Mouse (Mus musculus) neural tube, embryonic 12.5 days (tissue): ENCODE results near the gene Atg16l2. TPM values are rescaled to one million over a fixed set of nuclear protein-coding genes. Genes with fewer than 3 reads are reported as not detected.

Experiments used
- ATAC-seq: fragments of 200-750 bp; cut with Nextera tagmentation; 2 replicates; pipeline ENCODE4 v1.8.0; 2017; ENCODE audit warnings: low read depth, mild to moderate bottlenecking, moderate TSS enrichment, moderate library complexity; ENCODE audit not compliant: low FRiP score
- H3K27ac ChIP-seq: fragments of 300-500 bp; sonication (generic); 2 replicates; pipeline ENCODE4 v1.5.1; 2016
- H3K27me3 ChIP-seq: fragments of 300-500 bp; sonication (generic); replicated peaks from 2 replicates; pipeline ENCODE4 v1.6.1; 2016; ENCODE audit warnings: mild to moderate bottlenecking
- H3K36me3 ChIP-seq: fragments of 300-500 bp; sonication (generic); 2 replicates; pipeline ENCODE4 v1.6.1; 2016; ENCODE audit warnings: mild to moderate bottlenecking
- H3K4me1 ChIP-seq: fragments of 300-500 bp; sonication (generic); 2 replicates; pipeline ENCODE4 v1.6.1; 2016
- H3K4me2 ChIP-seq: fragments of 300-500 bp; sonication (generic); replicated peaks from 2 replicates; pipeline ENCODE4 v1.6.1; 2016; ENCODE audit warnings: mild to moderate bottlenecking
- H3K4me3 ChIP-seq: fragments of 300-500 bp; sonication (generic); 2 replicates; pipeline ENCODE4 v1.5.1; 2016
- H3K9ac ChIP-seq: fragments of 300-500 bp; sonication (generic); 2 replicates; pipeline ENCODE4 v1.6.1; 2016; ENCODE audit warnings: mild to moderate bottlenecking
- H3K9me3 ChIP-seq: fragments of 300-500 bp; sonication (generic); 2 replicates; pipeline ENCODE4 v1.6.1; 2016; ENCODE audit warnings: mild to moderate bottlenecking
- WGBS: fragments of 180-500 bp; shearing (Covaris S2); methylation state at CpG from one replicate; pipeline ENCODE4 v1.1.7; 2016; 5-methylcytosine and 5-hydroxymethylcytosine counted together
- polyA plus RNA-seq: library from polyadenylated mRNA; unstranded; fragments of >200 nt; fragmentation: Nextera tagmentation; extraction: Ambion mirVana; gene quantifications from 2 replicates; pipeline ENCODE4 v1.2.1, GENCODE M21; 2016

Gene Atg16l2
- polyA plus RNA-seq, 1 experiment from 2014 or later: 17.8 TPM

DNA sequence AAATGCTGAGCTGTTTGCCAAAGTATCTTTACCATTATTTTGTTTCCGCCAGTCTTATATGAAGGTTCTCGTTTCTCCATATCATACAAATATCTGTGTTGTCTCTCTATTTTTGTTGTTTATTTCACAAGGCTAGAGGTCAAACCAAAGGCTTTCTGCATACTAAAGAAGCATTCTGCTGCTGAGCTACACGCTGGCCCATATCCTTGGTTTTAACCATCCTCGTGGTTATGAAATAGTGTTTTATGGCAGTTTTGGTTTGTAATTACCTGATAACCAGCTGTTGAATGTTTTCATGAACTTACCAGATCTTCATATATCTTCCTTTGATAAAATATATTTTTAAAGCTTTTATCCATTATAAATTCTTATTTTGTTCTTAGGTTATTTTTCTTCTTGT is 53.3 kb downstream of the Atg16l2 start:
- Histone ChIP-seq H3K9me3 (no peaks in the 10 kb centered on the region), H3K4me1 (no peaks in the 10 kb centered on the region), H3K36me3 (peaks cover 23% of the 10 kb centered on the region), H3K4me3 (no peak overlapping the region), H3K27ac (no peak overlapping the region), H3K27me3 (no peaks in the 10 kb centered on the region), H3K9ac (no peak overlapping the region), H3K4me2 (no peak overlapping the region)
- no peak for ATAC-seq
- WGBS: 94% methylated on average over 4 of the region's 4 CpGs

GRCm38 (mm10) chr7:101236712-101237473 is 65.2 kb downstream of the Atg16l2 start:
- Histone ChIP-seq H3K27ac (no peak overlapping the region), H3K36me3 (peaks cover 5% of the 10 kb centered on the region; the same call in 1 of the 2 replicates), H3K27me3 (no peaks in the 10 kb centered on the region), H3K4me3 (no peak overlapping the region), H3K9ac (no peak overlapping the region), H3K4me1 (no peaks in the 10 kb centered on the region), H3K4me2 (no peak overlapping the region), H3K9me3 (no peaks in the 10 kb centered on the region)
- peak; percentile 74 for ATAC-seq
- 72% methylated on average over 8 of the region's 8 CpGs for WGBS

- no peak for ATAC-seq
- Histone ChIP-seq H3K9ac (no peak overlapping the region), H3K4me3 (no peak overlapping the region), H3K9me3 (no peaks in the 10 kb centered on the region), H3K4me1 (no peaks in the 10 kb centered on the region), H3K36me3 (no peaks in the 10 kb centered on the region), H3K27ac (no peak overlapping the region), H3K4me2 (no peak overlapping the region), H3K27me3 (no peaks in the 10 kb centered on the region)
- WGBS: 70% methylated on average over 3 of the region's 3 CpGs
These were observed 69.3 kb downstream of the Atg16l2 start for GRCm38 (mm10) chr7:101232716-101233115.

- H3K27me3 ChIP-seq: no peaks in the 10 kb centered on the region
- no peak overlapping the region for H3K4me2 ChIP-seq
- H3K9me3 ChIP-seq: no peaks in the 10 kb centered on the region
- ATAC-seq: no peak
- H3K36me3 ChIP-seq: no peaks in the 10 kb centered on the region
- no peak overlapping the region for H3K4me3 ChIP-seq
- H3K9ac ChIP-seq: no peak overlapping the region
- WGBS: 38% methylated on average over 2 of the region's 2 CpGs
- no peaks in the 10 kb centered on the region for H3K4me1 ChIP-seq
- H3K27ac ChIP-seq: no peak overlapping the region
These were observed 70.6 kb downstream of the Atg16l2 start for GRCm38 (mm10) chr7:101231458-101231857.

- Histone ChIP-seq H3K9me3 (no peaks in the 10 kb centered on the region), H3K27ac (no peak overlapping the region), H3K4me2 (no peak overlapping the region), H3K27me3 (no peaks in the 10 kb centered on the region), H3K9ac (no peak overlapping the region), H3K4me1 (no peaks in the 10 kb centered on the region), H3K36me3 (no peaks in the 10 kb centered on the region), H3K4me3 (no peak overlapping the region)
- WGBS: 58% methylated on average over 1 of the region's 1 CpGs
- no peak for ATAC-seq
These were observed 72.7 kb downstream of the Atg16l2 start for GRCm38 (mm10) chr7:101229336-101229735.

DNA sequence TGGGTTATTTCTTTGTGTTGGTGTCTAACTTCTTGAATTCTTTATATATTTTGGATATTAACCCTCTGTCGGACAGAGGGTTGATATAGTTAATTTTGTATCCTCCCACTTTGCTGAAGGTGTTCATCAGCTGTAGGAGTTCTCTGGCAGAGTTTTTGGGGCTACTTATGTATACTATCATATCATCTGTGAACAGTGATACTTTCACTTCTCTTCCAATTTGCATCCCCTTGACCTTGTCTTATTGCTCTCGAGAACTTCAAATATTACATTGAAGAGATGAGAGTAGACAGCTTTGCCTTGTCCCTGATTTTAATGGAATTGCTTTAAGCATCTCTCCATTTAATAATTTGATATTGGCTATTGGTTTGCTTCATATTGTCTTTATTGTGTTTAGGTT is 78.5 kb downstream of the Atg16l2 start:
- Histone ChIP-seq H3K36me3 (no peaks in the 10 kb centered on the region), H3K9ac (no peak overlapping the region), H3K4me3 (no peak overlapping the region), H3K27me3 (no peaks in the 10 kb centered on the region), H3K4me1 (no peaks in the 10 kb centered on the region), H3K4me2 (no peak overlapping the region), H3K27ac (no peak overlapping the region), H3K9me3 (no peaks in the 10 kb centered on the region)
- no peak for ATAC-seq
- WGBS: 94% methylated on average over 2 of the region's 2 CpGs

GRCm38 (mm10) chr7:101216724-101217123 is 85.3 kb downstream of the Atg16l2 start:
- Histone ChIP-seq H3K27me3 (no peaks in the 10 kb centered on the region), H3K4me3 (no peak overlapping the region), H3K9ac (no peak overlapping the region), H3K4me1 (no peaks in the 10 kb centered on the region), H3K27ac (no peak overlapping the region), H3K9me3 (no peaks in the 10 kb centered on the region), H3K36me3 (peaks cover 4% of the 10 kb centered on the region; the same call in 1 of the 2 replicates), H3K4me2 (no peak overlapping the region)
- no peak for ATAC-seq
- WGBS: 61% methylated on average over 2 of the region's 2 CpGs

DNA sequence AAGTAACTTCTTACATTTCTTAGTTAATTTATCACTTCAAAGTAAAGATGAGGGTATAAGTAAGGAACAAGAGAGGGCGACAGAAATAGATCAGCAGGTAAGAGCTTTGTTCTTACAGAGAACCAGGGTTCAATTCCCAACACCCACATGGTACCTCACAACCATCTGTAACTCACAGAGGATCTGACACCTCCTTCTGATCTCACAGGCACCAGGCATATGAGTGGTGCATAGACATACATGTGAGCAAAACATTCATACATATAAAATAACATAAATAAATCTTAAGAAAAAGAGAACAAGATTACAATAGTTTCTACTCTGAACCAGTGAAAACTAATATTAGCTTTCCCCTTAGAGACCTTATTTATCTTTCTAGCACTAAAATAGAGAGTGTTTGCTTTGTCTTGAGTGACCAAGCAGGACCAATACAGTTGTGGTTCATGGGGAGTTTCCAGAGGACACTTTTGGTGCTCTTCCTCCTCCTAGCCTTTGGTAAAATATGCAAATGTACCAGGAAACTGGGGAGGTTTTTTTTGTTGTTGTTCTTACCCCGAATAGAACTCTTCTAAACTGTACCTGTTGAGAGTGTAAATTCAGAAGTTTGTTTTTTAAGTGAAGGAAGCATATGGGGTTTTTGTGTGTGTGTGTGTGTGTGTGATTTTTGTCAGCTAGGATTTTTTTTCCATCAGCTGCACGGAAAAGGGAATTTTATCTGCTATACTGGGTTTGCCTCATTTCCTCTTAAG is 88.4 kb downstream of the Atg16l2 start:
- Histone ChIP-seq H3K4me1 (no peaks in the 10 kb centered on the region), H3K9me3 (no peaks in the 10 kb centered on the region), H3K4me2 (no peak overlapping the region), H3K27me3 (no peaks in the 10 kb centered on the region), H3K36me3 (peaks cover 4% of the 10 kb centered on the region; the same call in 1 of the 2 replicates), H3K4me3 (no peak overlapping the region), H3K27ac (no peak overlapping the region), H3K9ac (no peak overlapping the region)
- ATAC-seq: no peak
- 82% methylated on average over 3 of the region's 3 CpGs for WGBS

Other genes starting within 250 kb of the Atg16l2 start
- gene Fchsd2, start 209.4 kb downstream of the Atg16l2 start, polyA plus RNA-seq: 34.6 and 36.5 TPM in 2 replicates
- gene Stard10, start 14.8 kb upstream of the Atg16l2 start, polyA plus RNA-seq: 8.2 and 12.1 TPM in 2 replicates
- 8.9 and 13.7 TPM in 2 replicates for gene Arap1, start 45.8 kb upstream of the Atg16l2 start, polyA plus RNA-seq
- not detected in 2 replicates for gene Gm45837, start 108.6 kb upstream of the Atg16l2 start, polyA plus RNA-seq
- 30.7 and 40.0 TPM in 2 replicates for gene Pde2a, start 119.4 kb upstream of the Atg16l2 start, polyA plus RNA-seq